Mouse (Mus musculus): ENCODE measurements at regions not wholly inside any gene's neighbourhood (a gene's known extent, or its start where the extent isn't known, plus 50 kb on each side); places are given as distances from the start of the nearest gene placed in this dataset.
A peak's percentile ranks its signal among the peaks of the same experiment; 100 is the strongest.

GRCm38 (mm10) chr8:23314275-23315123, 903.3 kb downstream of the Mrps31 start:
- no peak overlapping the region for H3K4me3 ChIP-seq (ENCODE audit: low read depth, low read length)
- no peaks in the 10 kb centered on the region for H3K36me3 ChIP-seq (ENCODE audit: insufficient read depth)
- ATAC-seq (ENCODE audit: insufficient read depth), result no peak
- peak; percentile 41 for DNase-seq
- H3K4me1 ChIP-seq (ENCODE audit: insufficient read depth), result no peaks in the 10 kb centered on the region
- H3K9ac ChIP-seq, result no peak overlapping the region
- H3K9me3 ChIP-seq (ENCODE audit: low read depth, low read length), result peaks cover 4% of the 10 kb centered on the region; the same call in 1 of the 2 replicates
- H3K27ac ChIP-seq (ENCODE audit: low read depth), result peak overlapping the region; percentile 3; the same call in 1 of the 2 replicates
- 35% methylated on average over 16 of the region's 16 CpGs for WGBS
- H3K27me3 ChIP-seq (ENCODE audit: insufficient read depth, low read length), result no peaks in the 10 kb centered on the region
- TF ChIP-seq CTCF (IDR thresholded peaks at IDR 0.05; ENCODE audit: low read depth), result no peak
- peak overlapping the region; percentile 20; the same call in 1 of the 2 replicates for H3K4me2 ChIP-seq

GRCm38 (mm10) chr8:23319556-23319955, 908.4 kb downstream of the Mrps31 start:
- Histone ChIP-seq H3K27me3 (ENCODE audit: insufficient read depth, low read length) (no peaks in the 10 kb centered on the region), H3K36me3 (ENCODE audit: insufficient read depth) (no peaks in the 10 kb centered on the region), H3K9ac (no peak overlapping the region), H3K27ac (ENCODE audit: low read depth) (no peak overlapping the region), H3K4me2 (no peak overlapping the region), H3K4me1 (ENCODE audit: insufficient read depth) (no peaks in the 10 kb centered on the region; the same call in 1 of the 2 replicates), H3K9me3 (ENCODE audit: low read depth, low read length) (no peaks in the 10 kb centered on the region), H3K4me3 (ENCODE audit: low read depth, low read length) (no peak overlapping the region)
- peak; percentile 52 for TF ChIP-seq CTCF (IDR thresholded peaks at IDR 0.05; ENCODE audit: low read depth)
- ATAC-seq (ENCODE audit: insufficient read depth) (no peak), DNase-seq (peak; percentile 78)
- whole genome bisulfite sequencing, result 46% methylated on average over 9 of the region's 9 CpGs

GRCm38 (mm10) chr8:23321166-23321565, 910.0 kb downstream of the Mrps31 start:
- peak overlapping the region; percentile 70 for H3K27ac ChIP-seq (ENCODE audit: low read depth)
- no peaks in the 10 kb centered on the region; the same call in 1 of the 2 replicates for H3K4me1 ChIP-seq (ENCODE audit: insufficient read depth)
- peak; percentile 78 for ATAC-seq (ENCODE audit: insufficient read depth)
- 13% methylated on average over 5 of the region's 5 CpGs for WGBS
- no peak for TF ChIP-seq CTCF (IDR thresholded peaks at IDR 0.05; ENCODE audit: low read depth)
- no peak overlapping the region for H3K4me3 ChIP-seq (ENCODE audit: low read depth, low read length)
- DNase-seq, result peak; percentile 67
- H3K9ac ChIP-seq, result no peak overlapping the region
- 0 out of 2 replicates have a peak overlapping the region, but pooled peaks have one; percentile 25 for H3K4me2 ChIP-seq
- no peaks in the 10 kb centered on the region for H3K36me3 ChIP-seq (ENCODE audit: insufficient read depth)
- H3K9me3 ChIP-seq (ENCODE audit: low read depth, low read length), result no peaks in the 10 kb centered on the region
- no peaks in the 10 kb centered on the region for H3K27me3 ChIP-seq (ENCODE audit: insufficient read depth, low read length)

- Histone ChIP-seq H3K27ac (ENCODE audit: low read depth) (no peak overlapping the region), H3K9ac (no peak overlapping the region), H3K4me1 (ENCODE audit: insufficient read depth) (no peaks in the 10 kb centered on the region), H3K36me3 (ENCODE audit: insufficient read depth) (no peaks in the 10 kb centered on the region), H3K9me3 (ENCODE audit: low read depth, low read length) (no peaks in the 10 kb centered on the region), H3K27me3 (ENCODE audit: insufficient read depth, low read length) (no peaks in the 10 kb centered on the region), H3K4me2 (no peak overlapping the region), H3K4me3 (ENCODE audit: low read depth, low read length) (no peak overlapping the region)
- no peak for TF ChIP-seq CTCF (IDR thresholded peaks at IDR 0.05; ENCODE audit: low read depth)
- WGBS, result 83% methylated on average over 4 of the region's 4 CpGs
- DNase-seq (no peak), ATAC-seq (ENCODE audit: insufficient read depth) (no peak)
Observed at GRCm38 (mm10) chr8:23327283-23327682, 916.1 kb downstream of the Mrps31 start.

GRCm38 (mm10) chr8:23344161-23344560, 933.0 kb downstream of the Mrps31 start:
- H3K36me3 ChIP-seq (ENCODE audit: insufficient read depth), result no peaks in the 10 kb centered on the region
- peak; percentile 72 for TF ChIP-seq CTCF (IDR thresholded peaks at IDR 0.05; ENCODE audit: low read depth)
- H3K4me2 ChIP-seq, result no peak overlapping the region
- WGBS, result 19% methylated on average over 4 of the region's 4 CpGs
- ATAC-seq (ENCODE audit: insufficient read depth) (no peak), DNase-seq (peak; percentile 79)
- peaks cover 4% of the 10 kb centered on the region; the same call in 1 of the 2 replicates for H3K9me3 ChIP-seq (ENCODE audit: low read depth, low read length)
- H3K9ac ChIP-seq, result no peak overlapping the region
- no peaks in the 10 kb centered on the region for H3K27me3 ChIP-seq (ENCODE audit: insufficient read depth, low read length)
- no peaks in the 10 kb centered on the region for H3K4me1 ChIP-seq (ENCODE audit: insufficient read depth)
- H3K4me3 ChIP-seq (ENCODE audit: low read depth, low read length), result no peak overlapping the region
- no peak overlapping the region for H3K27ac ChIP-seq (ENCODE audit: low read depth)

- H3K4me1 ChIP-seq (ENCODE audit: insufficient read depth), result no peaks in the 10 kb centered on the region
- no peak overlapping the region for H3K9ac ChIP-seq
- H3K27me3 ChIP-seq (ENCODE audit: insufficient read depth, low read length), result no peaks in the 10 kb centered on the region
- no peaks in the 10 kb centered on the region for H3K9me3 ChIP-seq (ENCODE audit: low read depth, low read length)
- no peak for DNase-seq
- 58% methylated on average over 15 of the region's 15 CpGs for WGBS
- ATAC-seq (ENCODE audit: insufficient read depth), result no peak
- H3K36me3 ChIP-seq (ENCODE audit: insufficient read depth), result no peaks in the 10 kb centered on the region
- TF ChIP-seq CTCF (IDR thresholded peaks at IDR 0.05; ENCODE audit: low read depth), result no peak
- no peak overlapping the region for H3K27ac ChIP-seq (ENCODE audit: low read depth)
- no peak overlapping the region for H3K4me3 ChIP-seq (ENCODE audit: low read depth, low read length)
- H3K4me2 ChIP-seq, result no peak overlapping the region
Observed at GRCm38 (mm10) chr8:23351367-23351930, 940.3 kb downstream of the Mrps31 start.

Data from lung, embryonic 14.5 days (tissue).